Mouse (Mus musculus) MEL (cell line): ENCODE measurements at regions not wholly inside any gene's neighbourhood (a gene's known extent, or its start where the extent isn't known, plus 50 kb on each side); places are given as distances from the start of the nearest gene placed in this dataset.

Experiments
- CTCF ChIP-seq, 3 experiments: IDR thresholded peaks in 2 of 3; conservative IDR thresholded peaks in 1 of 3; 2 replicates each; pipeline ENCODE4 v1.5.1; 2011 to 2012; ENCODE audit warnings: low read length in 3 of 3, low read depth in 2 of 3, mild to moderate bottlenecking in 2 of 3, improper control_type of control experiment in 1 of 3, inconsistent platforms in 1 of 3, mixed read lengths in 1 of 3, moderate library complexity in 1 of 3; ENCODE audit not compliant: control insufficient read depth in 1 of 3, insufficient read depth in 1 of 3, poor library complexity in 1 of 3, severe bottlenecking in 1 of 3
- E2F4 ChIP-seq: IDR thresholded peaks from 2 replicates; pipeline ENCODE4 v1.6.1; 2011; ENCODE audit warnings: low read depth, low read length, improper control_type of control experiment, borderline replicate concordance
- EP300 ChIP-seq, 2 experiments: IDR thresholded peaks; 2 replicates each; pipeline ENCODE4 v1.6.1; 2011; ENCODE audit warnings: improper control_type of control experiment in 2 of 2, low read length in 2 of 2, low read depth in 1 of 2, mild to moderate bottlenecking in 1 of 2
- JUND ChIP-seq: IDR thresholded peaks from 2 replicates; pipeline ENCODE4 v1.6.1; 2011; ENCODE audit warnings: low read depth, mild to moderate bottlenecking, improper control_type of control experiment, low read length
- MXI1 ChIP-seq: IDR thresholded peaks from 2 replicates; pipeline ENCODE4 v1.6.1; 2011; ENCODE audit warnings: mild to moderate bottlenecking, low read depth, low read length, improper control_type of control experiment
- POLR2AphosphoS2 ChIP-seq: IDR thresholded peaks from 2 replicates; pipeline ENCODE4 v1.6.1; 2011; ENCODE audit warnings: low read length, improper control_type of control experiment
- UBTF ChIP-seq: IDR thresholded peaks from 2 replicates; pipeline ENCODE4 v1.6.1; 2012; ENCODE audit warnings: low read depth, mild to moderate bottlenecking, inconsistent platforms, low read length, improper control_type of control experiment, moderate library complexity, borderline replicate concordance; ENCODE audit not compliant: insufficient read depth

GRCm38 (mm10) chr12:78095916-78096315, 98.1 kb upstream of the Gm6657 start:
- no peak for TF ChIP-seq POLR2AphosphoS2
- TF ChIP-seq EP300 (IDR thresholded peaks at IDR 0.05; ENCODE audit: low read depth in 1 of 2, low read length in 2 of 2): no peak
- no peak for TF ChIP-seq E2F4
- no peak for TF ChIP-seq UBTF
- TF ChIP-seq JUND: no peak
- TF ChIP-seq MXI1: no peak
- TF ChIP-seq CTCF (IDR thresholded peaks at IDR 0.05 in 2 of 3, conservative IDR thresholded peaks at IDR 0.05 in 1 of 3; ENCODE audit: control insufficient read depth in 1 of 3, insufficient read depth in 1 of 3, low read depth in 2 of 3, low read length in 3 of 3, poor library complexity in 1 of 3, severe bottlenecking in 1 of 3): no peak
